Mouse (Mus musculus): ENCODE data around the gene Pxmp4. TPM values are rescaled to one million over a fixed set of nuclear protein-coding genes. Genes with fewer than 3 reads are reported as not detected.

Gene Pxmp4
- polyA plus RNA-seq, 1 experiment from 2014 or later = 44.9 TPM

GRCm38 (mm10) chr2:154558264-154559039 lies 45.1 kb downstream of the Pxmp4 start, which contains the start of gene Necab3:
Necab3 (minus strand) TSS chr2:154558890.
- Histone ChIP-seq H3K9ac (ENCODE audit: low read depth, low read length) (peak within 1 kb of the TSS; percentile 47; the same call in 1 of the 2 replicates), H3K27ac (ENCODE audit: low read length) (0 out of 2 replicates have a peak within 1 kb of the TSS, but pooled peaks have one; percentile 17), H3K4me2 (ENCODE audit: low read depth, low read length) (peak within 1 kb of the TSS; percentile 74), H3K9me3 (replicated peaks; ENCODE audit: control insufficient read depth, low read length) (no peaks in the 10 kb centered on the region), H3K4me3 (ENCODE audit: low read depth, low read length) (peak within 1 kb of the TSS; percentile 43), H3K36me3 (ENCODE audit: control insufficient read depth, insufficient read depth) (peaks cover 25% of the 10 kb centered on the region), H3K27me3 (ENCODE audit: control insufficient read depth, insufficient read depth, low read depth, low read length) (no peaks in the 10 kb centered on the region), H3K4me1 (ENCODE audit: control insufficient read depth, low read depth, low read length) (peaks cover 12% of the 10 kb centered on the region)
- peak; percentile 70 for ATAC-seq (ENCODE audit: low read depth)
- 4% methylated on average over 34 of the region's 34 CpGs for WGBS (ENCODE audit: insufficient replicate concordance)

GRCm38 (mm10) chr2:154557184-154557832 lies 46.2 kb downstream of the Pxmp4 start:
- Histone ChIP-seq H3K9ac (ENCODE audit: low read depth, low read length) (no peak overlapping the region), H3K4me1 (ENCODE audit: control insufficient read depth, low read depth, low read length) (peaks cover 19% of the 10 kb centered on the region), H3K9me3 (replicated peaks; ENCODE audit: control insufficient read depth, low read length) (no peaks in the 10 kb centered on the region), H3K27ac (ENCODE audit: low read length) (no peak overlapping the region), H3K36me3 (ENCODE audit: control insufficient read depth, insufficient read depth) (peaks cover 15% of the 10 kb centered on the region), H3K4me2 (ENCODE audit: low read depth, low read length) (no peak overlapping the region), H3K4me3 (ENCODE audit: low read depth, low read length) (no peak overlapping the region), H3K27me3 (ENCODE audit: control insufficient read depth, insufficient read depth, low read depth, low read length) (no peaks in the 10 kb centered on the region)
- WGBS (ENCODE audit: insufficient replicate concordance) = 48% methylated on average over 5 of the region's 5 CpGs
- ATAC-seq (ENCODE audit: low read depth) = no peak

- peaks cover 25% of the 10 kb centered on the region for H3K4me1 ChIP-seq (ENCODE audit: control insufficient read depth, low read depth, low read length)
- H3K27ac ChIP-seq (ENCODE audit: low read length) = no peak overlapping the region
- H3K4me3 ChIP-seq (ENCODE audit: low read depth, low read length) = no peak overlapping the region
- H3K9me3 ChIP-seq (replicated peaks; ENCODE audit: control insufficient read depth, low read length) = no peaks in the 10 kb centered on the region
- no peak overlapping the region for H3K9ac ChIP-seq (ENCODE audit: low read depth, low read length)
- 87% methylated on average over 6 of the region's 6 CpGs for WGBS (ENCODE audit: insufficient replicate concordance)
- no peak for ATAC-seq (ENCODE audit: low read depth)
- peaks cover 16% of the 10 kb centered on the region for H3K27me3 ChIP-seq (ENCODE audit: control insufficient read depth, insufficient read depth, low read depth, low read length)
- no peak overlapping the region for H3K4me2 ChIP-seq (ENCODE audit: low read depth, low read length)
- H3K36me3 ChIP-seq (ENCODE audit: control insufficient read depth, insufficient read depth) = no peaks in the 10 kb centered on the region
These were observed 48.3 kb downstream of the Pxmp4 start for GRCm38 (mm10) chr2:154555235-154555634.

GRCm38 (mm10) chr2:154552424-154552907 lies 51.0 kb downstream of the Pxmp4 start:
- 19% methylated on average over 27 of the region's 27 CpGs for whole genome bisulfite sequencing (ENCODE audit: insufficient replicate concordance)
- Histone ChIP-seq H3K27me3 (ENCODE audit: control insufficient read depth, insufficient read depth, low read depth, low read length) (peaks cover 31% of the 10 kb centered on the region), H3K36me3 (ENCODE audit: control insufficient read depth, insufficient read depth) (no peaks in the 10 kb centered on the region), H3K4me3 (ENCODE audit: low read depth, low read length) (peak overlapping the region; percentile 9; the same call in 1 of the 2 replicates), H3K27ac (ENCODE audit: low read length) (no peak overlapping the region), H3K4me2 (ENCODE audit: low read depth, low read length) (peak overlapping the region; percentile 43), H3K9ac (ENCODE audit: low read depth, low read length) (no peak overlapping the region), H3K9me3 (replicated peaks; ENCODE audit: control insufficient read depth, low read length) (0 out of 2 replicates have a peak, but pooled peaks cover 2% of the 10 kb centered on the region), H3K4me1 (ENCODE audit: control insufficient read depth, low read depth, low read length) (peaks cover 22% of the 10 kb centered on the region)
- peak; percentile 38 for ATAC-seq (ENCODE audit: low read depth)

- H3K9me3 ChIP-seq (replicated peaks; ENCODE audit: control insufficient read depth, low read length) = 0 out of 2 replicates have a peak, but pooled peaks cover 2% of the 10 kb centered on the region
- peak overlapping the region; percentile 9; the same call in 1 of the 2 replicates for H3K4me3 ChIP-seq (ENCODE audit: low read depth, low read length)
- 0 out of 2 replicates have a peak, but pooled peaks have one; percentile 3 for ATAC-seq (ENCODE audit: low read depth)
- H3K4me2 ChIP-seq (ENCODE audit: low read depth, low read length) = peak overlapping the region; percentile 43
- no peaks in the 10 kb centered on the region for H3K36me3 ChIP-seq (ENCODE audit: control insufficient read depth, insufficient read depth)
- H3K4me1 ChIP-seq (ENCODE audit: control insufficient read depth, low read depth, low read length) = peaks cover 22% of the 10 kb centered on the region
- H3K9ac ChIP-seq (ENCODE audit: low read depth, low read length) = no peak overlapping the region
- 35% methylated on average over 21 of the region's 21 CpGs for WGBS (ENCODE audit: insufficient replicate concordance)
- peaks cover 31% of the 10 kb centered on the region for H3K27me3 ChIP-seq (ENCODE audit: control insufficient read depth, insufficient read depth, low read depth, low read length)
- no peak overlapping the region for H3K27ac ChIP-seq (ENCODE audit: low read length)
These were observed 51.6 kb downstream of the Pxmp4 start for GRCm38 (mm10) chr2:154551927-154552326.

GRCm38 (mm10) chr2:154551476-154551875 lies 52.0 kb downstream of the Pxmp4 start, which contains the start of gene Actl10:
Actl10 (plus strand) TSS chr2:154551776.
- no peaks in the 10 kb centered on the region for H3K36me3 ChIP-seq (ENCODE audit: control insufficient read depth, insufficient read depth)
- 0 out of 2 replicates have a peak, but pooled peaks cover 2% of the 10 kb centered on the region for H3K9me3 ChIP-seq (replicated peaks; ENCODE audit: control insufficient read depth, low read length)
- ATAC-seq (ENCODE audit: low read depth) = no peak
- peak within 1 kb of the TSS; percentile 43 for H3K4me2 ChIP-seq (ENCODE audit: low read depth, low read length)
- H3K4me3 ChIP-seq (ENCODE audit: low read depth, low read length) = peak within 1 kb of the TSS; percentile 9; the same call in 1 of the 2 replicates
- H3K9ac ChIP-seq (ENCODE audit: low read depth, low read length) = no peak within 1 kb of the TSS
- peaks cover 31% of the 10 kb centered on the region for H3K27me3 ChIP-seq (ENCODE audit: control insufficient read depth, insufficient read depth, low read depth, low read length)
- peaks cover 22% of the 10 kb centered on the region for H3K4me1 ChIP-seq (ENCODE audit: control insufficient read depth, low read depth, low read length)
- 62% methylated on average over 4 of the region's 4 CpGs for WGBS (ENCODE audit: insufficient replicate concordance)
- no peak within 1 kb of the TSS for H3K27ac ChIP-seq (ENCODE audit: low read length)

DNA sequence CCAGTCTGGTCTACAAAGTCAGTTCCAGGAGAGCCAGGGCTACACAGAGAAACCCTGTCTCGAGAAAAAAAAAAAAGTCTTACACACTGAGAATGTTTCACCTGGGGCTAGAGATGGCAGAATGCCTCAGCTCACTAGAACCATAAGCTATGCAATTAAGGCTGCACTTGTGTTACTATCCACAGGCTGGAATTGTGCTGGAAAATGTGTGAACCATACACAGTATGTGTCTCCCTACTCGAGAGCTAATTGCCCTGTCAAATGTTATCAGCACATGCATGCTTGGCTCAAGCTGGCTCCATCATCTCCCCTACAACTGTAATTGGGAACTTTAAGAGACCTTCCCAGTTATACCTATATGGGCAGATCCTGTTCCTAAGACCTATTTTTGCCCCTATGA lies 52.6 kb downstream of the Pxmp4 start:
- H3K27ac ChIP-seq (ENCODE audit: low read length) = no peak overlapping the region
- ATAC-seq (ENCODE audit: low read depth) = no peak
- 51% methylated on average over 2 of the region's 2 CpGs for WGBS (ENCODE audit: insufficient replicate concordance)
- peaks cover 22% of the 10 kb centered on the region for H3K4me1 ChIP-seq (ENCODE audit: control insufficient read depth, low read depth, low read length)
- H3K36me3 ChIP-seq (ENCODE audit: control insufficient read depth, insufficient read depth) = no peaks in the 10 kb centered on the region
- H3K4me3 ChIP-seq (ENCODE audit: low read depth, low read length) = no peak overlapping the region
- peaks cover 31% of the 10 kb centered on the region for H3K27me3 ChIP-seq (ENCODE audit: control insufficient read depth, insufficient read depth, low read depth, low read length)
- H3K9me3 ChIP-seq (replicated peaks; ENCODE audit: control insufficient read depth, low read length) = 0 out of 2 replicates have a peak, but pooled peaks cover 2% of the 10 kb centered on the region
- H3K4me2 ChIP-seq (ENCODE audit: low read depth, low read length) = no peak overlapping the region
- no peak overlapping the region for H3K9ac ChIP-seq (ENCODE audit: low read depth, low read length)

- Histone ChIP-seq H3K4me3 (ENCODE audit: low read depth, low read length) (peak overlapping the region; percentile 54), H3K4me1 (ENCODE audit: control insufficient read depth, low read depth, low read length) (peaks cover 22% of the 10 kb centered on the region), H3K9ac (ENCODE audit: low read depth, low read length) (no peak overlapping the region), H3K36me3 (ENCODE audit: control insufficient read depth, insufficient read depth) (no peaks in the 10 kb centered on the region), H3K4me2 (ENCODE audit: low read depth, low read length) (peak overlapping the region; percentile 79), H3K27me3 (ENCODE audit: control insufficient read depth, insufficient read depth, low read depth, low read length) (peaks cover 31% of the 10 kb centered on the region), H3K27ac (ENCODE audit: low read length) (no peak overlapping the region), H3K9me3 (replicated peaks; ENCODE audit: control insufficient read depth, low read length) (0 out of 2 replicates have a peak, but pooled peaks cover 2% of the 10 kb centered on the region)
- 13% methylated on average over 20 of the region's 20 CpGs for WGBS (ENCODE audit: insufficient replicate concordance)
- ATAC-seq (ENCODE audit: low read depth) = no peak
These were observed 53.7 kb downstream of the Pxmp4 start for GRCm38 (mm10) chr2:154549886-154550189.

Measured in liver, embryonic 16.5 days (tissue).